Mouse (Mus musculus): Measurements from ENCODE around the gene 4931406C07Rik. TPM values are rescaled to one million over a fixed set of nuclear protein-coding genes. Genes with fewer than 3 reads are reported as not detected.

Gene 4931406C07Rik
- total and polyA plus RNA-seq, 3 experiments: 1.8 to 26.9 (median 12.8) TPM

- H3K36me3 ChIP-seq (replicated peaks): peaks cover 16% of the 10 kb centered on the region
- no peaks in the 10 kb centered on the region for H3K9me3 ChIP-seq (replicated peaks)
- ATAC-seq (ENCODE audit: extremely low read depth, insufficient number of reproducible peaks, low FRiP score, poor library complexity, severe bottlenecking): no peak
- H3K27me3 ChIP-seq (ENCODE audit: insufficient read depth, low read length): no peaks in the 10 kb centered on the region
- H3K4me1 ChIP-seq (ENCODE audit: insufficient read depth, low read depth, low read length): peaks cover 6% of the 10 kb centered on the region; the same call in 1 of the 2 replicates
- TF ChIP-seq CTCF (IDR thresholded peaks at IDR 0.05; ENCODE audit: low read depth, low read length) (no peak), GATA1 (IDR thresholded peaks at IDR 0.05; ENCODE audit: borderline replicate concordance, low read length) (no peak)
- DNase-seq (ENCODE audit: low spot score): no peak
- H3K4me3 ChIP-seq (ENCODE audit: low read depth, low read length): no peak overlapping the region
These were observed 7.8 kb downstream of the 4931406C07Rik start for GRCm38 (mm10) chr9:15298451-15298850.

- DNase-seq (ENCODE audit: low spot score) (no peak), ATAC-seq (ENCODE audit: extremely low read depth, insufficient number of reproducible peaks, low FRiP score, poor library complexity, severe bottlenecking) (no peak)
- H3K4me3 ChIP-seq (ENCODE audit: low read depth, low read length): no peak overlapping the region
- H3K27me3 ChIP-seq (ENCODE audit: insufficient read depth, low read length): no peaks in the 10 kb centered on the region
- no peaks in the 10 kb centered on the region for H3K9me3 ChIP-seq (replicated peaks)
- H3K36me3 ChIP-seq (replicated peaks): peaks cover 22% of the 10 kb centered on the region
- H3K4me1 ChIP-seq (ENCODE audit: insufficient read depth, low read depth, low read length): peaks cover 2% of the 10 kb centered on the region; the same call in 1 of the 2 replicates
- TF ChIP-seq POLR2AphosphoS5 (IDR thresholded peaks at IDR 0.05; ENCODE audit: insufficient replicate concordance, low read depth, low read length) (no peak), CTCF (IDR thresholded peaks at IDR 0.05; ENCODE audit: low read depth, low read length) (no peak)
These were observed 9.1 kb downstream of the 4931406C07Rik start for GRCm38 (mm10) chr9:15297112-15297511.

DNA sequence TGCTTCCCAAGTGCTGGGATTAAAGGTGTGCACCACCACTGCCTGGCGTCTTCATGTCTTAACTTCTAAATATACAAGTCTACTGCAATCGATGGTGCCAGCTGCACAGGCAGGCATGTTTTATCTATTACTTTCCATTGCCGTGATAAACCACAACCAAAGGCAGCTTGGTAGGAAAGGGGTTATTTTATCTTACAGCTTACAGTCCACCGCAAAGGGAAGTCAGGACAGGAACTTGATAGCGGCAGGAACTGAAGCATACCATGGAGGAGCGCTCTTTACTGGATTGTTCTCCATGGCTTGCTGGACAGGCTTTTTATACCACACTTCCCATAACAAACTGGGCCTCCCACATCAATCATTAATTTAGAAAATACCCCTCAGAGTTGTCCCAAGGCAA lies 17.0 kb downstream of the 4931406C07Rik start:
- H3K4me1 ChIP-seq (ENCODE audit: insufficient read depth, low read depth, low read length): peaks cover 30% of the 10 kb centered on the region
- H3K9me3 ChIP-seq (replicated peaks): no peaks in the 10 kb centered on the region
- peak; percentile 96 for ATAC-seq (ENCODE audit: extremely low read depth, insufficient number of reproducible peaks, low FRiP score, poor library complexity, severe bottlenecking)
- DNase-seq (ENCODE audit: low spot score): peak; percentile 42
- no peak overlapping the region for H3K4me3 ChIP-seq (ENCODE audit: low read depth, low read length)
- H3K36me3 ChIP-seq (replicated peaks): peaks cover 35% of the 10 kb centered on the region
- peak; percentile 76 for TF ChIP-seq TAL1 (conservative IDR thresholded peaks at IDR 0.05; ENCODE audit: low read depth, low read length)
- no peak for TF ChIP-seq CTCF (IDR thresholded peaks at IDR 0.05; ENCODE audit: low read depth, low read length)
- H3K27me3 ChIP-seq (ENCODE audit: insufficient read depth, low read length): no peaks in the 10 kb centered on the region

GRCm38 (mm10) chr9:15288402-15288801 lies 17.8 kb downstream of the 4931406C07Rik start:
- Histone ChIP-seq H3K27me3 (ENCODE audit: insufficient read depth, low read length) (no peaks in the 10 kb centered on the region), H3K4me3 (ENCODE audit: low read depth, low read length) (no peak overlapping the region), H3K9me3 (replicated peaks) (no peaks in the 10 kb centered on the region), H3K4me1 (ENCODE audit: insufficient read depth, low read depth, low read length) (peaks cover 30% of the 10 kb centered on the region), H3K36me3 (replicated peaks) (peaks cover 34% of the 10 kb centered on the region)
- ATAC-seq (ENCODE audit: extremely low read depth, insufficient number of reproducible peaks, low FRiP score, poor library complexity, severe bottlenecking) (no peak), DNase-seq (ENCODE audit: low spot score) (no peak)
- TF ChIP-seq CTCF (IDR thresholded peaks at IDR 0.05; ENCODE audit: low read depth, low read length) (no peak), GATA2 (IDR thresholded peaks at IDR 0.05; ENCODE audit: borderline replicate concordance, low read depth, low read length) (no peak), POLR2AphosphoS5 (IDR thresholded peaks at IDR 0.05; ENCODE audit: insufficient replicate concordance, low read depth, low read length) (no peak), GATA1 (IDR thresholded peaks at IDR 0.05; ENCODE audit: borderline replicate concordance, low read length) (no peak), TAL1 (conservative IDR thresholded peaks at IDR 0.05; ENCODE audit: low read depth, low read length) (no peak)

- Histone ChIP-seq H3K27me3 (ENCODE audit: insufficient read depth, low read length) (no peaks in the 10 kb centered on the region), H3K9me3 (replicated peaks) (no peaks in the 10 kb centered on the region), H3K36me3 (replicated peaks) (peaks cover 34% of the 10 kb centered on the region), H3K4me1 (ENCODE audit: insufficient read depth, low read depth, low read length) (peaks cover 30% of the 10 kb centered on the region), H3K4me3 (ENCODE audit: low read depth, low read length) (no peak overlapping the region)
- DNase-seq (ENCODE audit: low spot score) (no peak), ATAC-seq (ENCODE audit: extremely low read depth, insufficient number of reproducible peaks, low FRiP score, poor library complexity, severe bottlenecking) (no peak)
- TF ChIP-seq CTCF (IDR thresholded peaks at IDR 0.05; ENCODE audit: low read depth, low read length) (no peak), POLR2AphosphoS5 (IDR thresholded peaks at IDR 0.05; ENCODE audit: insufficient replicate concordance, low read depth, low read length) (no peak), TAL1 (conservative IDR thresholded peaks at IDR 0.05; ENCODE audit: low read depth, low read length) (no peak), GATA2 (IDR thresholded peaks at IDR 0.05; ENCODE audit: borderline replicate concordance, low read depth, low read length) (no peak), GATA1 (IDR thresholded peaks at IDR 0.05; ENCODE audit: borderline replicate concordance, low read length) (no peak)
These were observed 18.4 kb downstream of the 4931406C07Rik start for GRCm38 (mm10) chr9:15287846-15288245.

GRCm38 (mm10) chr9:15285443-15285842 lies 20.8 kb downstream of the 4931406C07Rik start:
- no peak for DNase-seq (ENCODE audit: low spot score)
- ATAC-seq (ENCODE audit: extremely low read depth, insufficient number of reproducible peaks, low FRiP score, poor library complexity, severe bottlenecking): no peak
- Histone ChIP-seq H3K36me3 (replicated peaks) (peaks cover 33% of the 10 kb centered on the region), H3K9me3 (replicated peaks) (no peaks in the 10 kb centered on the region), H3K4me1 (ENCODE audit: insufficient read depth, low read depth, low read length) (peaks cover 42% of the 10 kb centered on the region), H3K27me3 (ENCODE audit: insufficient read depth, low read length) (no peaks in the 10 kb centered on the region), H3K4me3 (ENCODE audit: low read depth, low read length) (no peak overlapping the region)
- TF ChIP-seq TAL1 (conservative IDR thresholded peaks at IDR 0.05; ENCODE audit: low read depth, low read length) (no peak), GATA1 (IDR thresholded peaks at IDR 0.05; ENCODE audit: borderline replicate concordance, low read length) (no peak), CTCF (IDR thresholded peaks at IDR 0.05; ENCODE audit: low read depth, low read length) (no peak), GATA2 (IDR thresholded peaks at IDR 0.05; ENCODE audit: borderline replicate concordance, low read depth, low read length) (no peak), POLR2AphosphoS5 (IDR thresholded peaks at IDR 0.05; ENCODE audit: insufficient replicate concordance, low read depth, low read length) (no peak)

DNA sequence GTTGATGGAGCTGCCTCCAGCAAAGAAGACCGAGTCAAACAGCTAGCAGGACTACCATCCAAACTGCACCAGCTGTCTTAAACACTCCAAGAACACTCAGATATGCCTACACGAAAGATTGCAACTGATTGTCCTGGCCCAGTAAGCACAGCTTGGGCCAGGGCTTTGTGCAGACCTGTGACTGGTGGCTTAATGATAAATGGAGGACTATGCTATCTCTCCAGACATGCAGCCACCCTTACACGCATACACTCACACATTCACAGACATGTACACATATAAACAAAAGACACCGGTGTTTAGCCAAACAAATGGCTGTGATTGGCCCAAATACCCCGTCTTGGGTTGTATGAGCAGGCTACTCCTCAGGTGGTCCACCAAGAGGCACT lies 25.8 kb downstream of the 4931406C07Rik start:
- TF ChIP-seq GATA1 (IDR thresholded peaks at IDR 0.05; ENCODE audit: borderline replicate concordance, low read length): no peak
- TF ChIP-seq POLR2AphosphoS5 (IDR thresholded peaks at IDR 0.05; ENCODE audit: insufficient replicate concordance, low read depth, low read length): no peak
- TF ChIP-seq CTCF (IDR thresholded peaks at IDR 0.05; ENCODE audit: low read depth, low read length): no peak
- no peak for TF ChIP-seq GATA2 (IDR thresholded peaks at IDR 0.05; ENCODE audit: borderline replicate concordance, low read depth, low read length)
- TF ChIP-seq TAL1 (conservative IDR thresholded peaks at IDR 0.05; ENCODE audit: low read depth, low read length): no peak; the same call in 1 of the 2 replicates
- DNase-seq (ENCODE audit: low spot score) (no peak), ATAC-seq (ENCODE audit: extremely low read depth, insufficient number of reproducible peaks, low FRiP score, poor library complexity, severe bottlenecking) (no peak)
- Histone ChIP-seq H3K36me3 (replicated peaks) (peaks cover 37% of the 10 kb centered on the region), H3K4me3 (ENCODE audit: low read depth, low read length) (peak overlapping the region; percentile 84), H3K27me3 (ENCODE audit: insufficient read depth, low read length) (no peaks in the 10 kb centered on the region), H3K9me3 (replicated peaks) (no peaks in the 10 kb centered on the region), H3K4me1 (ENCODE audit: insufficient read depth, low read depth, low read length) (peaks cover 37% of the 10 kb centered on the region)
